Mouse (Mus musculus) B cell, adult (primary cell): Measurements from ENCODE around the gene Ccdc59. TPM values are rescaled to one million over a fixed set of nuclear protein-coding genes. Genes with fewer than 3 reads are reported as not detected.

Experiments
- total RNA-seq: library from RNA; stranded (reverse); gene quantifications from 4 replicates; pipeline ENCODE4 v1.2.4, GENCODE M21; 2023; ENCODE audit not compliant: inconsistent age

Gene Ccdc59
- 42.6 to 61.8 TPM (median 50.4 TPM) in 4 replicates for total RNA-seq

GRCm38 (mm10) chr10:105840928-105841888 lies at the start of gene Ccdc59, which contains the start of gene Mettl25:
Gene Ccdc59, plus strand, starts transcription at chr10:105841067.
Gene Mettl25, minus strand, starts transcription at chr10:105841380.

Other genes starting within 250 kb of the Ccdc59 start
- gene Mettl25, start 313 bp downstream of the Ccdc59 start, total RNA-seq = 15.7 to 19.2 TPM (median 17.3 TPM) in 4 replicates